Mouse (Mus musculus): ENCODE results near the gene Ankrd28. TPM values are rescaled to one million over a fixed set of nuclear protein-coding genes. Genes with fewer than 3 reads are reported as not detected.

Gene Ankrd28
- polyA plus RNA-seq, 2 experiments, result 3.8 to 4.8 TPM

GRCm38 (mm10) chr14:31652624-31653023 is 177.8 kb downstream of the Ankrd28 start:
- ATAC-seq (ENCODE audit: insufficient read depth) (no peak), DNase-seq (ENCODE audit: low read depth in 3 of 3, low spot score in 3 of 3) (no peak)
- Histone ChIP-seq H3K4me2 (ENCODE audit: low read depth) (no peak overlapping the region), H3K27me3 (ENCODE audit: control insufficient read depth, insufficient read depth, low read length) (no peaks in the 10 kb centered on the region), H3K4me1 (replicated peaks; ENCODE audit: control insufficient read depth in 2 of 2, insufficient read depth in 2 of 2, low read length in 1 of 2) (peaks cover 3 to 14% of the 10 kb centered on the region in 2 experiments; a peak in 3 of 4 replicates), H3K9ac (replicated peaks) (no peak overlapping the region), H3K4me3 (ENCODE audit: insufficient read depth in 1 of 2, low read depth in 2 of 2, low read length in 2 of 2) (no peak overlapping the region), H3K27ac (no peak overlapping the region), H3K36me3 (replicated peaks; ENCODE audit: control insufficient read depth, insufficient read depth, low read depth) (no peaks in the 10 kb centered on the region), H3K9me3 (ENCODE audit: control insufficient read depth, low read length) (no peaks in the 10 kb centered on the region)
- no peak for TF ChIP-seq CTCF (IDR thresholded peaks at IDR 0.05; ENCODE audit: low read depth)
- no peak for TF ChIP-seq EP300 (IDR thresholded peaks at IDR 0.05; ENCODE audit: low read depth)
- 79% methylated on average over 1 of the region's 1 CpGs for WGBS (ENCODE audit: insufficient replicate concordance)

GRCm38 (mm10) chr14:31652106-31652505 is 178.3 kb downstream of the Ankrd28 start:
- ATAC-seq (ENCODE audit: insufficient read depth), result no peak
- Histone ChIP-seq H3K36me3 (replicated peaks; ENCODE audit: control insufficient read depth, insufficient read depth, low read depth) (no peaks in the 10 kb centered on the region), H3K4me1 (replicated peaks; ENCODE audit: control insufficient read depth in 2 of 2, insufficient read depth in 2 of 2, low read length in 1 of 2) (peaks cover 3 to 14% of the 10 kb centered on the region in 2 experiments; a peak in 3 of 4 replicates), H3K27me3 (ENCODE audit: control insufficient read depth, insufficient read depth, low read length) (no peaks in the 10 kb centered on the region), H3K27ac (no peak overlapping the region), H3K9ac (replicated peaks) (no peak overlapping the region), H3K4me2 (ENCODE audit: low read depth) (no peak overlapping the region), H3K9me3 (ENCODE audit: control insufficient read depth, low read length) (no peaks in the 10 kb centered on the region), H3K4me3 (ENCODE audit: insufficient read depth in 1 of 2, low read depth in 2 of 2, low read length in 2 of 2) (no peak overlapping the region)
- WGBS (ENCODE audit: insufficient replicate concordance), result 45% methylated on average over 5 of the region's 5 CpGs
- no peak for DNase-seq (ENCODE audit: low read depth in 3 of 3, low spot score in 3 of 3)
- TF ChIP-seq CTCF (IDR thresholded peaks at IDR 0.05; ENCODE audit: low read depth), result no peak
- TF ChIP-seq EP300 (IDR thresholded peaks at IDR 0.05; ENCODE audit: low read depth), result no peak

- DNase-seq (ENCODE audit: low read depth in 3 of 3, low spot score in 3 of 3), result no peak
- WGBS (ENCODE audit: insufficient replicate concordance), result 66% methylated on average over 7 of the region's 7 CpGs
- TF ChIP-seq EP300 (IDR thresholded peaks at IDR 0.05; ENCODE audit: low read depth) (no peak), CTCF (IDR thresholded peaks at IDR 0.05; ENCODE audit: low read depth) (no peak)
Measured at GRCm38 (mm10) chr14:31651206-31651605, 179.2 kb downstream of the Ankrd28 start.

GRCm38 (mm10) chr14:31650347-31650746 is 180.1 kb downstream of the Ankrd28 start:
- H3K36me3 ChIP-seq (replicated peaks; ENCODE audit: control insufficient read depth, insufficient read depth, low read depth), result no peaks in the 10 kb centered on the region
- no peak overlapping the region for H3K4me2 ChIP-seq (ENCODE audit: low read depth)
- no peak overlapping the region for H3K27ac ChIP-seq
- no peak overlapping the region for H3K4me3 ChIP-seq (ENCODE audit: insufficient read depth in 1 of 2, low read depth in 2 of 2, low read length in 2 of 2)
- peak; percentile 59 for TF ChIP-seq CTCF (IDR thresholded peaks at IDR 0.05; ENCODE audit: low read depth)
- no peak for TF ChIP-seq EP300 (IDR thresholded peaks at IDR 0.05; ENCODE audit: low read depth)
- no peaks in the 10 kb centered on the region for H3K9me3 ChIP-seq (ENCODE audit: control insufficient read depth, low read length)
- no peak for DNase-seq (ENCODE audit: low read depth in 3 of 3, low spot score in 3 of 3)
- peaks cover 3 to 14% of the 10 kb centered on the region in 2 experiments; a peak in 3 of 4 replicates for H3K4me1 ChIP-seq (replicated peaks; ENCODE audit: control insufficient read depth in 2 of 2, insufficient read depth in 2 of 2, low read length in 1 of 2)
- H3K9ac ChIP-seq (replicated peaks), result no peak overlapping the region
- 82% methylated on average over 3 of the region's 3 CpGs for WGBS (ENCODE audit: insufficient replicate concordance)
- no peak for ATAC-seq (ENCODE audit: insufficient read depth)
- H3K27me3 ChIP-seq (ENCODE audit: control insufficient read depth, insufficient read depth, low read length), result no peaks in the 10 kb centered on the region

More at GRCm38 (mm10) chr14:31651206-31651605, 179.2 kb downstream of the Ankrd28 start:
- Histone ChIP-seq H3K4me2 (ENCODE audit: low read depth) (no peak overlapping the region), H3K9ac (replicated peaks) (no peak overlapping the region), H3K9me3 (ENCODE audit: control insufficient read depth, low read length) (no peaks in the 10 kb centered on the region), H3K4me3 (ENCODE audit: insufficient read depth in 1 of 2, low read depth in 2 of 2, low read length in 2 of 2) (no peak overlapping the region), H3K4me1 (replicated peaks; ENCODE audit: control insufficient read depth in 2 of 2, insufficient read depth in 2 of 2, low read length in 1 of 2) (peaks cover 3 to 14% of the 10 kb centered on the region in 2 experiments; a peak in 3 of 4 replicates), H3K27me3 (ENCODE audit: control insufficient read depth, insufficient read depth, low read length) (no peaks in the 10 kb centered on the region), H3K27ac (no peak overlapping the region), H3K36me3 (replicated peaks; ENCODE audit: control insufficient read depth, insufficient read depth, low read depth) (no peaks in the 10 kb centered on the region)
- ATAC-seq (ENCODE audit: insufficient read depth), result no peak

Other genes starting within 250 kb of the Ankrd28 start
- gene Colq, start 239.3 kb downstream of the Ankrd28 start, polyA plus RNA-seq (2012; rRNA removed), result 0.02 and 0.04 TPM in 2 replicates
- gene Colq, start 239.3 kb downstream of the Ankrd28 start, polyA plus RNA-seq (2014; fragmentation: Nextera tagmentation; extraction: Ambion mirVana), result 0.09 TPM in 1 of 2 replicates, not detected in the other
- not detected in 2 replicates for gene Gm49387, start 189.8 kb downstream of the Ankrd28 start, polyA plus RNA-seq (2012; rRNA removed)
- gene Gm49387, start 189.8 kb downstream of the Ankrd28 start, polyA plus RNA-seq (2014; fragmentation: Nextera tagmentation; extraction: Ambion mirVana), result 0.65 and 2.3 TPM in 2 replicates
- 7.6 and 12.9 TPM in 2 replicates for gene Btd, start 189.6 kb downstream of the Ankrd28 start, polyA plus RNA-seq (2012; rRNA removed)
- gene Btd, start 189.6 kb downstream of the Ankrd28 start, polyA plus RNA-seq (2014; fragmentation: Nextera tagmentation; extraction: Ambion mirVana), result 8.8 and 8.9 TPM in 2 replicates
- 3.5 and 7.4 TPM in 2 replicates for gene Hacl1, start 189.4 kb downstream of the Ankrd28 start, polyA plus RNA-seq (2012; rRNA removed)
- gene Hacl1, start 189.4 kb downstream of the Ankrd28 start, polyA plus RNA-seq (2014; fragmentation: Nextera tagmentation; extraction: Ambion mirVana), result 10.7 and 13.3 TPM in 2 replicates
- not detected in 2 replicates for gene Galnt15, start 198.3 kb upstream of the Ankrd28 start, polyA plus RNA-seq (2012; rRNA removed)
- gene Galnt15, start 198.3 kb upstream of the Ankrd28 start, polyA plus RNA-seq (2014; fragmentation: Nextera tagmentation; extraction: Ambion mirVana), result not detected in 2 replicates